Mouse (Mus musculus): ENCODE measurements around the gene Arhgef3.

DNA sequence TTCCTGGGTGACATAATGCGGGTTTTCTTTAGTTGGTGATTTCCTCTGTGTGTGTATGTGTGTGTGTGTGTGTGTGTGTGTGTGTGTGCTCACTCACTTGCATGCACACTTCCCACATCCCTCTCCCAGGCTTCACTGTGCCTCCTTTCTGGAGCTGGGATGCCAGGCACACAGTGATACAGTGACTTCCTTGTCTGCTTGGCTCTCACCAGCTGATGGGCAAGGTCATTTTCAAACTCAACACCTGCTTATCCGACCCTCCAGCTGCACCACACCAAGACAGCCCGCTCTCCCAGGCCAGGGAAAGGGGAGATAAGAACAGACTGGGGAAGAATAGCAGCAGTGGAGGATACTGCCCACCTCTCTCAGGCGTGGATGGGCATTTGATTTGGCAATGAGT is 52.5 kb downstream of the Arhgef3 start:
- no peak for TF ChIP-seq CTCF (IDR thresholded peaks at IDR 0.05)
- TF ChIP-seq EP300 (IDR thresholded peaks at IDR 0.05): no peak

All from lung, postnatal 0 days (tissue).